8 mouse cellular contexts compared by ENCODE assay signal in the genomic region with DNA sequence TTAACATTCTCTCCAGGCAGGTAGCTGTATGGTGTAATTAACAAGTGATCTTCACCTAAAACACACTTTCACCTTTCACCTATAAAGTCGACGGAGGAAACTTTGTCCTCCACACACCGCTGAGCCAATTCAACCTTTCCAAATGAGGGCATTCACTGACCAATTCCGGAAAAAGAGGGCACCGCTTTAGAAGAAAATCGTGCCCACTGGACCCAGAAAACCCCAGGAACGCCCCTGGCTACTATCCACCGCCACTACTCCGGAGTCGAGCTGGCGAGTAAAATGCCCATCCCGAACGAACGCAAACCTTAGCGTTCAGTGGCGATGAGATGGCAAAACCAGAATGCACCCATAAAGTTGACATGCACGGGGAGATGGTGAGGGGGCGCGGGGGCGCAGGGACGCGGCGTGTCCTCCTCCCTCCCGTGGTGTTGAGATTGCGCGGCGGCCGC. TPM values are rescaled to one million over a fixed set of nuclear protein-coding genes. Genes with fewer than 3 reads are reported as not detected.
DNase-seq lines count a peak whose midpoint lies in the region; ATAC-seq and TF ChIP-seq lines count a peak whose summit lies in the region.

No protein-coding gene starts in this region.

- no peak for ATAC-seq in heart, embryonic 13.5 days (ENCODE audit: extremely low read depth, insufficient number of reproducible peaks, low FRiP score, low TSS enrichment)
- no peak for ATAC-seq in embryonic facial prominence, embryonic 12.5 days (ENCODE audit: insufficient number of reproducible peaks, insufficient read depth, low FRiP score, low TSS enrichment)
- ATAC-seq in inflammation-experienced regulatory T-cells, adult 6 months: peak; percentile 4
- ATAC-seq in lung, postnatal 0 days: peak; percentile 16; the same call in 1 of the 2 replicates

- no peaks in the 10 kb centered on the region for H3K36me3 ChIP-seq in heart, embryonic 13.5 days
- H3K36me3 ChIP-seq in embryonic facial prominence, embryonic 12.5 days: no peaks in the 10 kb centered on the region
- H3K36me3 ChIP-seq in lung, postnatal 0 days (ENCODE audit: insufficient read depth, low read length): no peaks in the 10 kb centered on the region

- peak overlapping the region; percentile 81 for H3K4me2 ChIP-seq in heart, embryonic 13.5 days
- peak overlapping the region; percentile 57 for H3K4me2 ChIP-seq in embryonic facial prominence, embryonic 12.5 days (replicated peaks)
- peak overlapping the region; percentile 71 for H3K4me2 ChIP-seq in lung, postnatal 0 days (replicated peaks; ENCODE audit: low read depth, low read length)

- WGBS in heart, embryonic 13.5 days: 0% methylated on average over 27 of the region's 28 CpGs
- WGBS in embryonic facial prominence, embryonic 12.5 days: under 1% methylated on average over 24 of the region's 28 CpGs
- WGBS in lung, postnatal 0 days: under 1% methylated on average over 22 of the region's 28 CpGs

- TF ChIP-seq EP300 in lung, postnatal 0 days (IDR thresholded peaks at IDR 0.05): no peak

- H3K9me3 ChIP-seq in heart, embryonic 13.5 days: no peaks in the 10 kb centered on the region
- no peaks in the 10 kb centered on the region for H3K9me3 ChIP-seq in embryonic facial prominence, embryonic 12.5 days
- no peaks in the 10 kb centered on the region for H3K9me3 ChIP-seq in lung, postnatal 0 days (ENCODE audit: low read length)

- H3K9ac ChIP-seq in heart, embryonic 13.5 days: peak overlapping the region; percentile 98
- peak overlapping the region; percentile 75 for H3K9ac ChIP-seq in embryonic facial prominence, embryonic 12.5 days
- peak overlapping the region; percentile 86 for H3K9ac ChIP-seq in lung, postnatal 0 days (replicated peaks; ENCODE audit: low read depth)

- H3K27me3 ChIP-seq in heart, embryonic 13.5 days (replicated peaks): no peaks in the 10 kb centered on the region
- no peaks in the 10 kb centered on the region for H3K27me3 ChIP-seq in embryonic facial prominence, embryonic 12.5 days
- no peaks in the 10 kb centered on the region for H3K27me3 ChIP-seq in lung, postnatal 0 days (replicated peaks; ENCODE audit: insufficient read depth, low read length)

- no peak for DNase-seq in heart, postnatal 4 days
- peak; percentile 45 for DNase-seq in lung, postnatal 0 days (ENCODE audit: low spot score)
- no peak for DNase-seq in ovary, postnatal 14 days (ENCODE audit: low spot score)
- no peak for DNase-seq in ovary, adult 18-20 months (ENCODE audit: low spot score)
- DNase-seq in left cerebral cortex, adult 11 months (ENCODE audit: low spot score): no peak

- H3K27ac ChIP-seq in heart, embryonic 13.5 days (replicated peaks): peak overlapping the region; percentile 99
- H3K27ac ChIP-seq in embryonic facial prominence, embryonic 12.5 days: peak overlapping the region; percentile 98
- peak overlapping the region; percentile 99 for H3K27ac ChIP-seq in lung, postnatal 0 days (ENCODE audit: low read length)

- H3K4me3 ChIP-seq in heart, embryonic 13.5 days: peak overlapping the region; percentile 94
- peak overlapping the region; percentile 68 for H3K4me3 ChIP-seq in embryonic facial prominence, embryonic 12.5 days
- peak overlapping the region; percentile 86 for H3K4me3 ChIP-seq in lung, postnatal 0 days (ENCODE audit: low read depth, low read length)

- H3K4me1 ChIP-seq in heart, embryonic 13.5 days: peaks cover 31% of the 10 kb centered on the region
- H3K4me1 ChIP-seq in embryonic facial prominence, embryonic 12.5 days: peaks cover 7% of the 10 kb centered on the region; the same call in 1 of the 2 replicates
- 0 out of 2 replicates have a peak, but pooled peaks cover 3% of the 10 kb centered on the region for H3K4me1 ChIP-seq in lung, postnatal 0 days (ENCODE audit: insufficient read depth, low read depth, low read length)

- TF ChIP-seq CTCF in lung, postnatal 0 days (IDR thresholded peaks at IDR 0.05): peak; percentile 21

RNA-seq across cellular contexts. Expression of a gene that starts 0.7 kb away (rescaled TPM):
- 37.5 and 40.4 TPM in 2 replicates for polyA plus RNA-seq in heart, embryonic 13.5 days (2015; fragmentation: Nextera tagmentation; extraction: Ambion mirVana)
- total RNA-seq in heart, postnatal 4 days (2021): 10 to 100 TPM; 66.0 to 67.7 TPM
- polyA plus RNA-seq in embryonic facial prominence, embryonic 12.5 days (2016; fragmentation: Nextera tagmentation; extraction: Ambion mirVana): 64.2 and 65.5 TPM in 2 replicates
- polyA plus RNA-seq in inflammation-experienced regulatory T-cells, adult 6 months (2017; shearing (Covaris generic)): 10 to 100 TPM in 2 of 3 experiments, 1 to 10 TPM in 1; 9.1 to 16.0 (median 11.7) TPM
- 94.1 and 100 TPM in 2 replicates for polyA plus RNA-seq in lung, postnatal 0 days (2015; fragmentation: Nextera tagmentation; extraction: Ambion mirVana)

Comparison
In these comparisons a context has a peak if more than half of its experiments do, and no peak if none do; other contexts are left out.
1. ATAC-seq: peak in inflammation-experienced regulatory T-cells, adult 6 months (single experiment) and lung, postnatal 0 days (single experiment); none in heart, embryonic 13.5 days (single experiment) and embryonic facial prominence, embryonic 12.5 days (single experiment).
2. Peak in every context shown above with its lines, with median percentiles within 50 percentile points of each other: H3K27ac ChIP-seq, H3K4me2 ChIP-seq, H3K4me3 ChIP-seq and H3K9ac ChIP-seq.